Mouse (Mus musculus) A20 (cell line): ENCODE data around the gene Irgq.

ENCODE experiments used
- DNase-seq: peaks from one replicate; pipeline ENCODE4 v3.0.0-alpha.2; 2011; ENCODE audit warnings: low read depth, low spot score

Irgq gene

GRCm38 (mm10) chr7:24546634-24547389, 16.3 kb downstream of the Irgq start:
- peak; percentile 99 for DNase-seq

- peak; percentile 44 for DNase-seq
Observed at GRCm38 (mm10) chr7:24547534-24548036, 17.1 kb downstream of the Irgq start.

DNA sequence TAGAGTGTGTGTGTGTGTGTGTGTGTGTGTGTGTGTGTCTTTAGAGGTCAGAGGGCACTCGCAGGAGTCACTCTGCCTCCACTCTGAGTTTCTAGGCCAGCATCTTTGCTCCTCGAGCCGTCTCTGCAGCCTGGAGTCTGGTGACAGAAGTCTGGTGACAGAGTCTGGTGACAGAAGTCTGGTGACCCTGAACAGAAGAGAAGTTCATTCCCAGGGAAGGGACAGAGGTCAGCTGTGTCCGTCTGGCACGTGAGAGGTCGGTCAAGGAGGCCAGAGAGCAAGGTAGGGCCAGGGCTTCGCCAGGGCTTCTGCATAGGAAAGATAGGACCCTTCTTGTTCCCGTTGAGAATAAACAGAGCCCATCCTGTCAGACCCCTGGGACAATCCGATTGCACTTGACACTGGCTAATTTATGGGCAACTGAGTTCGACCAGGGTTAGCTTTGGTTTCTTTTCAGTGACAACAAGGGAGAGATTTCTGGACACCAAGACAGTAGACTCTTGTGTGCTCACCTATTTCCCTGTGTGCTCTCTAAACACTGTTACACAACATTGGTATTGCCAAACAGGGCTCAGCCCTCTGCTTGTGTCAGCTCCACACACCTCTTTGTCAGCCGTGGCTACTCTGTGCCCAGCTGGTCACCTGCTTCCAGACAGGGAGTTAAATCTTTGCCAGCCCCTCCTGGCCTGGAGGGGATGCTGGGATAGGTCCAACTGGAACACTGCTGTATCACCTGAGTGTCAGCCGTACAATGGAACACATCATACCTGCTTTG, 21.7 kb downstream of the Irgq start:
- DNase-seq, result no peak

GRCm38 (mm10) chr7:24555786-24556185, 25.3 kb downstream of the Irgq start:
- DNase-seq, result peak; percentile 88

DNA sequence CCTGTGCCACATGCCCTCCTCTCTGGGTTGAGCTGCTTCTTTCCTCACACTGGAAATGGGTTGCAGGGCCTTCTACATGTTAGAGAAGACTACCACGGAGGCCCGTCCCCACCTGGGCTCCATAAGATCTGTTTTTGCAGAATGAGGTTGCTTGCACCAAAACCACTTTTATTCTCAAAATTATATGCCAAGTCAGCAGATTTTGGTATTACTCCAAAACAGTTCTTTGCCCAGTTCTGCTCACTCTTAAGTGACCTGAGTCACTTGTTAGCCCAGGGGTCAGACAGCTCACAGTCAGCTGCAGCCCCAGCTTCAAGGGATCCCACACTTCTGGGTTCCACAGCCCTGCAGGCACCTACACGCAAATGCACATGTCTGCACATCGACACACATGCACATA, 31.0 kb downstream of the Irgq start:
- no peak for DNase-seq

DNA sequence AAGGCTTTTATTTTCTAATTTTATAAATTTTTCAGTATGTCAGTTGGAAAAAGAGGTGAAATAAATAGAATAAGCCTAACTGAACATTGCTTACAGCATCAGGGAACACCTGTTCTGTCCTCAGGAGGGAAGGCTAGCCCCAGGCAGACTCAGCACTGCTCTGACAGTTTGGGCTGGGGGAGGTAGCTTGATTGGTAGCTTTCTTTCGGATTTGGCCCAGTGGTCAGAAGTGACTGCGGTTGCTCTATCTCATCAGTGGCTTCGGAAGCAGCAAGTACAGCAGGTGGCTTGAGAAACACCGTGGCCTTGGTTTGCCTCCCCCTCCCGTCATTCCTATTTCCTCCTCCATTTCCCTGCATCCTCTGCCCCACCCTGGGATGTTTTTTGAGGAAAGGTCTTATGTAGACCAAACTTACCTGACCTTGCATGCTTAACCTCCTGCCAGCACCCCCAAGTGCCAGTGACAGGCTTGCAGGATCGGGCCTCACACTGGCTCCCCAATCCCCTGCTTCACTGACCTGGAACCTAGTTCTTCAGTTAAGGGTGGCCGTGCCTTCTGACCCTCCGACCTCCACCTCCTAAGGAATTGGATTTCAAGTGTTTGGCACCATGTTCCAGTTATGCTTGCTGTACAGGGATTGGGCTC, 32.8 kb downstream of the Irgq start:
- peak; percentile 85 for DNase-seq

- DNase-seq, result peak; percentile 90
Observed at GRCm38 (mm10) chr7:24563837-24564206, 33.3 kb downstream of the Irgq start.

GRCm38 (mm10) chr7:24564607-24565265, 34.2 kb downstream of the Irgq start:
- peak; percentile 95 for DNase-seq

DNA sequence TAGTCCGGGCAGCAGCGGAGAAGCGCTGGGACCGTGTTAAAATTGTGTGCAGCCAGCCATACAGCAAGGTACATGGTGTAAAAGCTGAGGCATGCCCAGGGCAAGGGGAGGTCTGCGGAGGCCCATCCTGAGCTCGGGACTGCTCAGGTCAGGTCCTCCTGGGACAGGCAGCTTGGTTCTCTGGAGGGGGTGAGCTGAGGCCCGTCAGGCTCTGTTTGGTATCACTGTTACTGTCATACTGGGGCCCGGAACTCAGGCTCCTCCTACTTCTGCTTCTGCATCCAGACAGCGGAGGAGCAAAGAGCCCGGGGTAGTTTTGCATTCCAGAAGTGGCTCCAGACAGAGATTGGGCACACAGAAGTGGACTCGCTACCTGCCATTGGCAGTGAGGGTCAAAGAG, 35.1 kb downstream of the Irgq start:
- DNase-seq, result peak; percentile 64

- DNase-seq, result no peak
Observed at GRCm38 (mm10) chr7:24566206-24566605, 35.7 kb downstream of the Irgq start.

DNA sequence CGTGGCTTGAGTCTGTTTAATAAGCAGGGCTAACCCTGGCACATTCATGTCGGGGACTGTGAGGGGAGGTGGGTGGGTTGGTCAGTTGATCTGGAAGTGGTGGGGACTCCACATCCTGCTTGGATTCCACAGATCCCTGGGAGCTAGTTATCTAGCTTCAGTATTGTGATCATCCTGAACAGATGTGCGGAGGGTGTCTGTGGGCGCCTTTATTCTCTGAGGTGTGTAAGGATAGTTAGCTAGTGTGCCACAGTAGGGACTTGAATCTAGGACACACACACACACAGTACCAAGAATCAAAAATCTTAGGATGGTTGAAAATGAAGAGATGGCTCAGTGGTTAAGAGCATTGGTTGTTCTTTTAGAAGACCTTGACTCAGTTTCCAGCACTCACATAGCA, 38.0 kb downstream of the Irgq start:
- no peak for DNase-seq

- DNase-seq, result no peak
Observed at GRCm38 (mm10) chr7:24571071-24571470, 40.6 kb downstream of the Irgq start.

GRCm38 (mm10) chr7:24572455-24572854, 42.0 kb downstream of the Irgq start:
- peak; percentile 55 for DNase-seq

DNA sequence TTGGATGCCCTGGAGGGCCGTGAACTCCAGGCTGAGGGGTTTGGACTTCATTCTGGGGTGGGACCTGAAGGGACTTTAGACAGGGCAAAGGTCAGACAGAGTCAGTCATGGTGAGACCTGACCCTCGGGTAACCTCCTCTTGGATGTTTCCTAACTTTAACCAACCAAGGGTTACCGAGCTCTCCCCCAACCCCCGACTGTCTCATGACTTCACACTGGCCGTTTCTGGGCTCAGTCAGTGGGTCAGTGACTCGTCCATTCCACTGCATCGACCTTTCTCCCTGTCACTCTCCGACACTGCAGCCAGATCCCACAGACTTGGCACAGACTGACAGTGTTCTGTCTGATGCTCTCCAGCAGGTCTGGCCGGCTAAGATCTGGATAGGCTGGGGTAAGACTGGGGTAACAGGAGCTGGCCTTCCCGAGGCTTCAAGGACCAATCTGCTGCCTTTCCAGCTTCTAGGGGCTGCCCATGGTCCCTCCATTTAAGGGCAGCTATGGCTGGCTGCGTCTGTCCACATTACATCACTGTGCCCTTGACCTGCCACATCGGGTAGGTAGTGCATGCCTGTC, 43.8 kb downstream of the Irgq start:
- no peak for DNase-seq

GRCm38 (mm10) chr7:24577811-24578210, 47.3 kb downstream of the Irgq start:
- no peak for DNase-seq

- DNase-seq, result no peak
Observed at GRCm38 (mm10) chr7:24584876-24585275, 54.4 kb downstream of the Irgq start.

GRCm38 (mm10) chr7:24585995-24586394, 55.5 kb downstream of the Irgq start:
- DNase-seq, result no peak

DNA sequence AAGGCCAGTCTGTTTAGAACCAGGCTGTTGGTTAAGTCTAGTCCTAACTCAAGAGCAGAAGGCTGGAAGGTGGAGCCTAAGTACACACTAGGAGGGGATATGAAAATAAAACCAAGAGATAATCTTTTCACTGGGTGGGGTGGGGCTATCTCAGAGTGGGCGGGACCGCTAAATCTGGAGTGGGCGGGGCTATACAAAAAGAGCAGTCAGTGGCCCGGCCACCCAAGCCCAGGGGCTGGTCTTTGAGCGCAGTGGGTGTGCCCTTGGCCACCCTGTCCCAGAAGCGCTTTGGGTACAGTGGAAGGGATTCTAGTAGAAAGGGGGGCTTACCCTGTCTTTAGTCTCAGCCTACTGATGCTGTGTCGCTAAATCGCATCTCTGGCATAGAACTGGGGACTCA, 56.3 kb downstream of the Irgq start:
- no peak for DNase-seq

GRCm38 (mm10) chr7:24587330-24588105, 57.0 kb downstream of the Irgq start, which contains the start of the genes Ethe1 and Zfp575:
Gene Ethe1, plus strand, starts transcription at chr7:24587543.
Gene Zfp575, minus strand, starts transcription at chr7:24587641.
- DNase-seq, result no peak
